Mouse (Mus musculus): ENCODE measurements around the gene Phlda1.

Gene Phlda1

DNA sequence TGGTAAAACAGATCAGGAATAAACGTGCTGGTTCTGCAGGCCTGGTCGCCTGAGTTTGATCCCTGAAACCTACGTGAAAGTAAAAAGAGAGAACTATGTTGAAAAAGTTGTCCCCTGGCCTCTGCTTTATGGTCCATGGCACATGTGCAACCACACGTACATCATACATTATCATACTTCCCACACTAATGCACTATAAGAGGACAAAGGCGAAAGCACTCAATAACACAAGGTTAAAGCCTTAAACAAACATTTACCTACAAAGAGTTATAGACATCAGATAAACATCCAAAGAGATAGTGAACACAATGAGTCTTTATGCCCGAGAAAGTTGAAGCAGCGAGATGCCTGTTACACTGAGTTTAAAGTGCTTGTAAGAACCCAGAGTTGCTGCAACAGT, 24.3 kb downstream of the Phlda1 start:
- DNase-seq = no peak

- DNase-seq = no peak
Measured at GRCm38 (mm10) chr10:111534691-111535090, 28.6 kb downstream of the Phlda1 start.

DNA sequence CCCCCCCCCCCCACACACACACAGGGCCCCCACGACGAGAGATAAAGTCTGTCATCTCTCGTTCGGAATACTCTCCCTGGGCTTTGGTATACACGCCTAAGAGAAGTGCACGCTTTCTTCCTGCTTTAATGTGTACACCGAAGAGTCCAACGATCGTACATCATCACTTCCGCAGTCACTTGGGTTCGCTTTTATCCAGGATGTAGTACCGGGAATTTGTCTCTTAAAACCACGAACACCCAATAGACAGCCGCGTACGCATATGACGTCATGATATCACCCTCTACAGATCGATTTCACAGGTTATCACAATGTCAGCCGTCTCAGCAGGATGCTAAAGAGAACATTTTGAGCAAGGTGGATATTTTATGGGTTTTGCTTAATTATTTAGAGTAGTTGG, 31.3 kb downstream of the Phlda1 start:
- no peak for DNase-seq

GRCm38 (mm10) chr10:111539724-111540324, 33.7 kb downstream of the Phlda1 start:
- peak; percentile 64 to 68 for DNase-seq

DNA sequence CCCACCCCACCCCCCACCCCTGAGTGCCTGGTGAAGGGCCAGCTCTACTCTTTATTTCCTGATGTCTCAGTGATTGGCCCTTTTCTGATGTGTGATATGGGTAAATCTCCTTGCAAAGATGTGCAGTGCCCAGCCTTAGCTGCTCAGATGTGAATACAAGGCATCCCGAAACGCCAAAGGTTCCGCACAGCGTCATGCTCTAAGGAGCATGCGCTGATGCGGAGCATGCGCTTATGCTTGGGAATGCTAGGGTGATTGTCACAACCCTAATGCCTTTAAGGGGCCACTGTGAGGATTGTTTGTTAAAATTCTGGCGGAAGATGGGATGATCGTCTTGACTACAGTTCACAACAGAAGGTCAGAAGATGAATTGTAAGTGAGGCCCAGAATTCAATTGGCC, 34.6 kb downstream of the Phlda1 start:
- no peak for DNase-seq

DNA sequence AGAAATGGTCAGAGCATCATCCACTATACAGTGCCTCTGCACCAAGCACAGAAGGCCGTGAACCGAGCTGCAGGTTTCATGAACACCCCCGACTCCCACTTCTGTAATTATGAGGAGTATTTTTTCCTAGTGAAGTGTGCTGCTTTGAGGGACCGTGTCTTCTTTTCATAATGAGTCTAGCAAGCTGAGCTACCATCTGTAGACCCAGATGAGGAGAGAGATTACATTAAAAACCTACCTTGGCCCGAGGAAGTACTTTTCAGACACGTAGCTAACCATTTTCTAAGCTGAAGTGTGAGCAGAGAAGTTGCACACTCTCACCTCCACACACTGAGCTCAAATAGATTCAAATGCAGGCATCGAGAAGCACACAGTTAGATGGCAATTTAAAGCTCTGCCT, 37.0 kb downstream of the Phlda1 start:
- DNase-seq = no peak

DNA sequence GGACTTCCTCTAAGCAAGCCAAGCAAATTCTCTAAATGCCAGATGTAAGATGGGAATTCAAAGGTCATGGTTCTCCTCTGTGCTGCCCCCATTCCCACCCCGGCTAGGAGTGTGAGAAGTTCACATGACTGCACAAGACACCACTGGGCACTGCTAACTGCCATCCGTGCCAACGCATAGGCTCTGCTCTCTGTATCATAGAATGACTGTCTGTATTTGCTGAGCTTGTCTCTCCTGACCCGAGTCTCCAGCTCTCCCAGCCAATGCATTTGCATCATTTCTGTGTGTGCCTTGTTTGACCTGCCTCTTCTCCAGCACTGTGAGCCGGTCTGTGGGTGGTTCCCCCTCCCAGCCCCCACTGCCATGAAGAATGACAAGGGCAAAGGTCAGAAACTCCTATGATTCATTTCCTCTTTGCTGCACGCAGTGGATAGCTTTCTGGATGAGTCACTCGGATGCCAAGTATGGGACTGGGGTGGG, 37.7 kb downstream of the Phlda1 start:
- DNase-seq = peak; percentile 52 to 62

- no peak for DNase-seq
Measured at GRCm38 (mm10) chr10:111544311-111544710, 38.2 kb downstream of the Phlda1 start.

- no peak for DNase-seq
Measured at GRCm38 (mm10) chr10:111545648-111546047, 39.6 kb downstream of the Phlda1 start.

DNA sequence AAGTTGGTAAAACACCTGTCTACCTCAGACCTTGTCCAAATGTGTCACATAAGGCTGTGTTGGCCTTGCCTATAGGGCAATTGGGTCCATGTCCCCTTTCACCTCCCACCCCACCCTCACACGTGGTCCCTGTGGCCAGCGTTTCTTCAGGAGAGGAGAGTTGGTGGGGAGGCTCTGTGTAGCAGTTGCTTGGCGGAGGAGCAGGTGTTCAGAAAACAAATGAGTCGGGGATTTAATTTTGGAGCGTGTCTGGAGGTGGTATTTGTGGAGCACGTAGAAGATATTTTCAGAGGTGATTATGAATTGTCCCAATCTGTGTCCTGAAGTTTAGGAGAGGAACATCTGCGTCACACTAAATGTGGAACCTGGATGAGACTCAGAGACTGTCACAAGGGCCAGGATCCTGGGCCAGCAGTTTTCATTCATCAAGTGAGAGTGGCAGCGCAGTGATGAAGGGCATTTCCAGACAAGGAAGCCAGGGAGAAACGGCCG, 41.8 kb downstream of the Phlda1 start:
- no peak for DNase-seq

GRCm38 (mm10) chr10:111550075-111550695, 44.1 kb downstream of the Phlda1 start:
- peak; percentile 26 to 47 for DNase-seq

DNA sequence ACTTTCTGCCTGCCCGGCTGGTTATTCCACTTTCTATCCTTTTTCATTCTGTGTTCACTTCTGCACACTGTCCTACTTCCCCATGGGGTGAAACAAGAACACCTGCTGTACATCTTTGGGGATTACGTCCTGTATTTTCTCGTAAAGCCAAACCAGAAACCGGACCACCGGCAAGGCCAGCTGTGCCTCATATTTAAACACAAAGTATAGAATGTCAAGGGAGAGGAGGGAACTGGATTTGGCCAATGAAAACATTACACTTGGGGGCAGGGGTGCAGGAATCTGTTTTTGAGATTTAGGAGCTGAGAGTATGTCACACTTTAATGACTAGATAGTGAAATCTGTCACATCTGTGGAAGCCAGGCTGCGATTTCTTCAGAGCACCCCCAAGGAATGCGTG, 47.6 kb downstream of the Phlda1 start:
- no peak for DNase-seq

DNA sequence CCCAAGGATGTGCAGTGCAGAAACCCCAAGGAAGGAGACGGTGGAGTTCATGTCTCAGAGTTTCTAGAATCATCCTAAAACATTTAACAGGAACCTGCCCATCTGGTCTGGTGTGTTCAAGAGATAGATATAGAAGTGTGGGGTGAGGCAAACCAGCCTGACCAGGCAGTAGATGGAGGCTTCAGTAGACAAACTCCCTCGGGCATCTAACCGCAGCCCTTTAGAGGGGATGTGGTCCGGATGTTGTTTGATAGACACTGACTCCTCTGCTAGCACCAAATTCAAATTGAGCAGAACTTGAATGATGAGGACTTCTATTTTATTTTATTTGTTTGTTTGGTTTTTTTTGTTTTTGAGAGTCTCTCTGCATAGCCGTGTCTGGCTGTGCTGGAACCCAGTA, 48.6 kb downstream of the Phlda1 start:
- DNase-seq = no peak

DNA sequence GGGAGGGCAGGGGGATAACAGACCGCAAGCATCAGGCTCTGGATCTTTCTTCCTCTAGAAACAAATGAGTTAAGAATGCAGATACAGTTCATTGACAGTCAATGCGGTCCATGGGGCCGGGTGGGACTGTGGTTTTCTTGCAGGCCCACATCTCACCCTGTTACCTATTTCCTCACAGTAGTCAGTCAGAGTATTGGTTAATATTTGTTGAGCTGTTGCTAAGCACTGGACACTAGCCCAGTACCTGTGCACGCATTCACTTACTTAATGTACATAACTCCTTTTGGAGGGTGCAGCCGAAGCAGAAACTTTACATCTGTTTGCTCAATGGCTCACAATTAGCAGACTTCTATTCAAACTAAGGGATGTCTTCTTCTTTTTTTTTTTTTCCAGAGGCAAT, 52.1 kb downstream of the Phlda1 start:
- peak; percentile 48 to 60 for DNase-seq
